In the genomic region with DNA sequence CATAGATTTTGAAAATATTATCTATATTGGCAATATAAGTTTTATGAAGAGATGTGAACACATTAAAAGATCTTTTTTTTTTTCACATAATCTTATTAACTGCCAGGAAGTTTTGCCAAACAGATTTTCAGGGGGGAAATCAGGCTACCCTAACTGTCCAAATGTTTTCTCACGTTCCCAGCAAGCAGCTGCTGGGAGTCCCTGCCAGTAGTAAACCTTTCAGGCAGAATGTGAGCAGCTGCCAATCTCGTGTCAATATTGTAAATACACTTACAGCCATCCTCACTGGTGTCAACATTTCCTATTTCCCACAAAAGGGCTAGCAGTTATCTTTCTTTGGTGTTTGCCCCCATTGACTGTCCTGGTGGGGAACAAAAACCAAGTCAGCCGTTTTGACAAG, we compare ENCODE assay signal across 27 mouse cellular contexts.
"Had no signal": no experiment of that assay in that cellular context is flagged by ENCODE, and none has a peak within 500 bp of the region (broad histone marks: within the 10 kb centered on the region; RNA-seq: fewer than 3 reads in every experiment).

No protein-coding gene starts in this region.

- H3K4me2 ChIP-seq: heart, embryonic 12.5 days; hindbrain, embryonic 12.5 days; hindbrain, embryonic 14.5 days; kidney, embryonic 15.5 days; limb, embryonic 13.5 days; limb, embryonic 15.5 days; liver, embryonic 12.5 days had no signal

- H3K9me3 ChIP-seq: heart, embryonic 10.5 days; heart, embryonic 12.5 days; hindbrain, embryonic 10.5 days; hindbrain, embryonic 12.5 days; kidney, embryonic 15.5 days; limb, embryonic 13.5 days; limb, embryonic 15.5 days; liver, embryonic 12.5 days had no signal

- ATAC-seq: hindbrain, embryonic 16.5 days; intestine, embryonic 16.5 days; liver, embryonic 12.5 days had no signal

- H3K4me3 ChIP-seq: heart, embryonic 10.5 days; heart, embryonic 12.5 days; hindbrain, embryonic 10.5 days; hindbrain, embryonic 12.5 days; kidney, embryonic 15.5 days; limb, embryonic 13.5 days; limb, embryonic 15.5 days; liver, embryonic 12.5 days had no signal

- DNase-seq: gastrocnemius, postnatal 10 days; gastrocnemius, postnatal 25 days; heart, adult 18-20 months; heart, postnatal 10 days; heart, postnatal 4 days; kidney, adult 11 months; kidney, adult 2 months; kidney, adult 9 months; kidney, postnatal 14 days; kidney, postnatal 36 days; layer of hippocampus, adult 9-11 months; layer of hippocampus, postnatal 36 days; left cerebral cortex, postnatal 4 days; lung, adult 18-20 months had no signal

- H3K9ac ChIP-seq: heart, embryonic 12.5 days; hindbrain, embryonic 12.5 days; hindbrain, embryonic 14.5 days; kidney, embryonic 15.5 days; limb, embryonic 13.5 days; limb, embryonic 15.5 days; liver, embryonic 12.5 days; liver, embryonic 14.5 days had no signal

- H3K36me3 ChIP-seq: heart, embryonic 10.5 days; heart, embryonic 12.5 days; hindbrain, embryonic 10.5 days; hindbrain, embryonic 12.5 days; kidney, embryonic 15.5 days; limb, embryonic 13.5 days; limb, embryonic 15.5 days; liver, embryonic 12.5 days had no signal

- H3K27ac ChIP-seq: heart, embryonic 10.5 days; hindbrain, embryonic 10.5 days; hindbrain, embryonic 12.5 days; hindbrain, embryonic 14.5 days; kidney, embryonic 15.5 days; kidney, postnatal 0 days; limb, embryonic 13.5 days; limb, embryonic 15.5 days; liver, embryonic 12.5 days; liver, embryonic 14.5 days had no signal

- H3K4me1 ChIP-seq: heart, embryonic 10.5 days; heart, embryonic 12.5 days; kidney, embryonic 15.5 days; limb, embryonic 15.5 days; liver, embryonic 12.5 days had no signal

- H3K27me3 ChIP-seq: heart, embryonic 12.5 days; hindbrain, embryonic 12.5 days; kidney, embryonic 15.5 days; limb, embryonic 13.5 days; limb, embryonic 15.5 days; liver, embryonic 12.5 days had no signal
